Comparison of ENCODE assay signal across 19 mouse cellular contexts in the genomic region with DNA sequence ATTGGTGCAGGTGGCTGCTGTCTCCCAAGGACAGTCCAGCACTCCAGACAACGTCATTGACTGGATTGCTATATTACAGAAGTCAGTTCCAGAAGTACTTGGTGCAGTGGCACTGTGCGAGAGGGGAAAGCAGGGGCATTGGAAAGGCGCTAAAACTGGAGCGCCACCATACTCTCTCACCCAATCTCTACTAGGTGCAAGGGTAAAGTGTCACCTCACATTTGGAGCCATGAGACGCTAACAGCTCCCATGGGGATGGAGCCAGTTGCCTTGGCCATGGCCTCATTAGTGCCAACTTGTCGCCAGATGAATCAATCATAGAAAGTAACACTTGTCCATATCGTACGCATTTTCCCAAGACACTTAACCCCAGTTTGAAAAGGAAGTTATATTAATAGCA.
"Had no signal": no experiment of that assay in that cellular context is flagged by ENCODE, and none has a peak within 500 bp of the region (broad histone marks: within the 10 kb centered on the region; RNA-seq: fewer than 3 reads in every experiment).

No protein-coding gene starts in this region.

- H3K36me3 ChIP-seq: lung, embryonic 15.5 days; midbrain, embryonic 13.5 days; midbrain, embryonic 15.5 days; neural tube, embryonic 12.5 days had no signal

- H3K9ac ChIP-seq: lung, embryonic 15.5 days; midbrain, embryonic 13.5 days; midbrain, embryonic 15.5 days; neural tube, embryonic 12.5 days had no signal

- H3K9me3 ChIP-seq: lung, embryonic 15.5 days; midbrain, embryonic 13.5 days; midbrain, embryonic 15.5 days; neural tube, embryonic 12.5 days had no signal

- H3K27ac ChIP-seq: lung, embryonic 15.5 days; macrophage; midbrain, embryonic 13.5 days; midbrain, embryonic 15.5 days; neural tube, embryonic 12.5 days had no signal

- H3K27me3 ChIP-seq: lung, embryonic 15.5 days; midbrain, embryonic 15.5 days; neural tube, embryonic 12.5 days had no signal

- H3K4me3 ChIP-seq: lung, embryonic 15.5 days; megakaryocyte, embryonic 14.5 days; midbrain, embryonic 13.5 days; midbrain, embryonic 15.5 days; neural tube, embryonic 12.5 days had no signal

- ATAC-seq: lung, postnatal 0 days; midbrain, embryonic 13.5 days; midbrain, embryonic 15.5 days had no signal

- DNase-seq: lung, adult 2 months; lung, postnatal 14 days; lung, postnatal 36 days; retina, postnatal 1 day; right cerebral cortex, adult 18-20 months; right cerebral cortex, postnatal 25 days; right cerebral cortex, postnatal 4 days; spleen, adult 18-20 months; thymus, adult 18-20 months; thymus, postnatal 14 days; thymus, postnatal 36 days had no signal

- H3K4me2 ChIP-seq: lung, embryonic 15.5 days; midbrain, embryonic 11.5 days; midbrain, embryonic 13.5 days; midbrain, embryonic 15.5 days; neural tube, embryonic 12.5 days had no signal

- H3K4me1 ChIP-seq: lung, embryonic 15.5 days; megakaryocyte, embryonic 14.5 days; midbrain, embryonic 15.5 days; neural tube, embryonic 12.5 days had no signal
